Mouse (Mus musculus): Measurements from ENCODE around the gene Ahsa1. TPM values are rescaled to one million over a fixed set of nuclear protein-coding genes. Genes with fewer than 3 reads are reported as not detected.

The Ahsa1 gene
- 208 and 221 TPM in 2 replicates for polyA plus RNA-seq (2015; fragmentation: Nextera tagmentation; extraction: Ambion mirVana)

DNA sequence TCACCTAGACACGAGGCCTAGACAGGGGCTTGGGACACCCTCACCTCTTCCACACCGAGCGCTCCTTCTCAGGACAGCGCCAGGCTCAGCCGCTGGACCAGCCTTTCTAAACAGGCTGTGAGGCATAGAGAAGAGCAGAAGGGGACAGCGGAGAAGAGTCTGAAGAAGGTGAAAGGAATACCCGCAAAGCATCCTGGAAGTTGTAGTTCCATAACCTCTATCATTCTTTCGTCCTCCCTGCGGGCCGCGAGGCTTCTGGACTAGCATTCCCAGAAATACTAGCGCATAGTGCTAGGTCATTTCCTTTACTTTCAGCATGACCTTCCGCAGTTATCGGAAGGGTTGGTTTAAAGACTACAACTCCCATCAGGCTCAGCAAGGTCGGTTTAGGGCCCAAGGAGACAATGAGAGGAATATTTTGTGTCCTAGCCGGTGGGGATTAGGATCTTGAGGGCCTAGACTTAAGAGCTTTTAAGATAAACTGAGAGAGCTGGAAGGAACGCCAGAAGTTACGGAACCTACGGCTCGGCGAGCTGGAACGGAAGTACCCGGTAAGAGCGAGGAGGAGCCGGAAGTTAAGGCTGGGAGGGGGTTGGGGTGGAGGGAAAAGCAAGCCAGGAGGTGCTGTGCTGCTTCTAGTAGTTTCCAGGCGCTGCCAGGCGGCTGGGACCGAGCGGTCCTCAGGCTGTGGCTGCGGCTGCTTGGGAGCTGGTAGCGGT is at the start of gene Ahsa1, which contains the start of gene Vipas39:
Gene Ahsa1 (plus strand): TSS at position 372 of the 719 bp plus-strand sequence.
Gene Vipas39 (minus strand): TSS at position 149 of the 719 bp plus-strand sequence.
- WGBS: under 1% methylated on average over 31 of the region's 31 CpGs
- Histone ChIP-seq H3K4me3 (peak within 1 kb of the TSS; percentile 74), H3K4me2 (peak within 1 kb of the TSS; percentile 82), H3K9ac (peak within 1 kb of the TSS; percentile 87), H3K36me3 (peaks cover 43% of the 10 kb centered on the region), H3K9me3 (no peaks in the 10 kb centered on the region), H3K27me3 (no peaks in the 10 kb centered on the region), H3K4me1 (replicated peaks) (peaks cover 25% of the 10 kb centered on the region), H3K27ac (replicated peaks) (peak within 1 kb of the TSS; percentile 93)
- peak; percentile 99 for ATAC-seq (ENCODE audit: low FRiP score, low read depth)

- H3K4me3 ChIP-seq: no peak overlapping the region
- ATAC-seq (ENCODE audit: low FRiP score, low read depth): no peak
- no peak overlapping the region for H3K9ac ChIP-seq
- H3K9me3 ChIP-seq: no peaks in the 10 kb centered on the region
- no peaks in the 10 kb centered on the region for H3K4me1 ChIP-seq (replicated peaks)
- no peak overlapping the region for H3K27ac ChIP-seq (replicated peaks)
- no peaks in the 10 kb centered on the region for H3K36me3 ChIP-seq
- H3K4me2 ChIP-seq: no peak overlapping the region
- no peaks in the 10 kb centered on the region for H3K27me3 ChIP-seq
Observed at GRCm38 (mm10) chr12:87217596-87217995, 48.7 kb upstream of the Ahsa1 start.

DNA sequence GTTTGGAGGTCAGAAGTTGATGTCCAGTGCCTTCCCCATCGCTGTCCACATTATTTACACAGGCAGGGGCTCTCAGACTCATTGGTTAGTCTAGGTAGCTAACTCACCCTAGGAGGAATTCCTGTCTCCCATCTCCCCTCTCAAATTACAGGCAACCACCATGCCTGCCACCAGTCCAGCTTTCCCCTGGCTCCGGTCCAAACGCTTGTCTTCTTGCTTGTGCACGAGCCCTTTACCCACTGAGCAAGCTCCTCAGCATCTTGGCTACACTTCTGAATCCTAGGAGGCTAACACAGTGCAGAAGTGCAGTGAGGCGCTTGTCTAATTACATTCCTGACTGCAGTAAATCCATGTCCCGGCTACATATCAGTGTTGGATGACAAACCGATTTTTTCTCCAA is 46.9 kb upstream of the Ahsa1 start:
- H3K27ac ChIP-seq (replicated peaks): no peak overlapping the region
- H3K9ac ChIP-seq: no peak overlapping the region
- H3K9me3 ChIP-seq: no peaks in the 10 kb centered on the region
- no peak overlapping the region for H3K4me2 ChIP-seq
- H3K4me1 ChIP-seq (replicated peaks): no peaks in the 10 kb centered on the region
- WGBS: 73% methylated on average over 7 of the region's 7 CpGs
- no peaks in the 10 kb centered on the region for H3K36me3 ChIP-seq
- no peak overlapping the region for H3K4me3 ChIP-seq
- ATAC-seq (ENCODE audit: low FRiP score, low read depth): no peak
- H3K27me3 ChIP-seq: no peaks in the 10 kb centered on the region

GRCm38 (mm10) chr12:87224950-87225349 is 41.3 kb upstream of the Ahsa1 start:
- Histone ChIP-seq H3K27ac (replicated peaks) (no peak overlapping the region), H3K36me3 (no peaks in the 10 kb centered on the region), H3K27me3 (no peaks in the 10 kb centered on the region), H3K4me2 (no peak overlapping the region), H3K9me3 (no peaks in the 10 kb centered on the region), H3K9ac (no peak overlapping the region), H3K4me1 (replicated peaks) (no peaks in the 10 kb centered on the region), H3K4me3 (no peak overlapping the region)
- WGBS: 79% methylated on average over 10 of the region's 10 CpGs
- no peak for ATAC-seq (ENCODE audit: low FRiP score, low read depth)

DNA sequence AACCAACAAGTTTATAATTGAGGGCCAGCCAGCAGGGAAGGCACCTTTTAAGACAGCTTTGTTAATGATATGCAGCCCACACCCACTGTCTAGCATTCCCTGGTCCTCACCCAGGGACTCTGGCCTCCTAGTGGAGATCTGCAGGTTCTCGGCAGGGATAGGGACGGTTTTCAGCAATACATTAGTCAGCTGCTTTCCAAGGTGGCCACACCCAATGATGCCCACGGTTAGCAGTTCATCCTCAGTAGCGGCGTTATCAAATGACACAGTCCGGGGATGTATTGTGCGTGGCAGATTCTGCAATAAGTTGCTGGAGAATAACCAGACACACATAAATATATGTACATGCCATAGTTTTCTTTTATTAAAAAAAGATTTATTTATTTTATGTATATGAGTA is 39.5 kb upstream of the Ahsa1 start:
- no peak overlapping the region for H3K27ac ChIP-seq (replicated peaks)
- no peak overlapping the region for H3K4me3 ChIP-seq
- H3K9ac ChIP-seq: no peak overlapping the region
- H3K4me2 ChIP-seq: no peak overlapping the region
- no peaks in the 10 kb centered on the region for H3K27me3 ChIP-seq
- 74% methylated on average over 7 of the region's 7 CpGs for WGBS
- H3K36me3 ChIP-seq: no peaks in the 10 kb centered on the region
- no peak for ATAC-seq (ENCODE audit: low FRiP score, low read depth)
- no peaks in the 10 kb centered on the region for H3K4me1 ChIP-seq (replicated peaks)
- no peaks in the 10 kb centered on the region for H3K9me3 ChIP-seq

GRCm38 (mm10) chr12:87229633-87230032 is 36.6 kb upstream of the Ahsa1 start:
- H3K9ac ChIP-seq: no peak overlapping the region
- no peaks in the 10 kb centered on the region for H3K9me3 ChIP-seq
- no peaks in the 10 kb centered on the region for H3K27me3 ChIP-seq
- no peaks in the 10 kb centered on the region for H3K36me3 ChIP-seq
- 94% methylated on average over 2 of the region's 2 CpGs for WGBS
- H3K27ac ChIP-seq (replicated peaks): no peak overlapping the region
- no peaks in the 10 kb centered on the region for H3K4me1 ChIP-seq (replicated peaks)
- H3K4me3 ChIP-seq: no peak overlapping the region
- no peak for ATAC-seq (ENCODE audit: low FRiP score, low read depth)
- H3K4me2 ChIP-seq: no peak overlapping the region

GRCm38 (mm10) chr12:87230379-87230895 is 35.8 kb upstream of the Ahsa1 start:
- Histone ChIP-seq H3K36me3 (no peaks in the 10 kb centered on the region), H3K27me3 (no peaks in the 10 kb centered on the region), H3K4me3 (no peak overlapping the region), H3K4me1 (replicated peaks) (no peaks in the 10 kb centered on the region), H3K9me3 (no peaks in the 10 kb centered on the region), H3K4me2 (no peak overlapping the region), H3K9ac (no peak overlapping the region), H3K27ac (replicated peaks) (no peak overlapping the region)
- ATAC-seq (ENCODE audit: low FRiP score, low read depth): no peak

- H3K27ac ChIP-seq (replicated peaks): no peak overlapping the region
- no peak overlapping the region for H3K4me3 ChIP-seq
- WGBS: 83% methylated on average over 5 of the region's 5 CpGs
- H3K36me3 ChIP-seq: peaks cover 38% of the 10 kb centered on the region
- ATAC-seq (ENCODE audit: low FRiP score, low read depth): no peak
- H3K4me2 ChIP-seq: no peak overlapping the region
- no peaks in the 10 kb centered on the region for H3K9me3 ChIP-seq
- no peaks in the 10 kb centered on the region for H3K27me3 ChIP-seq
- H3K9ac ChIP-seq: no peak overlapping the region
- no peaks in the 10 kb centered on the region for H3K4me1 ChIP-seq (replicated peaks)
Observed at GRCm38 (mm10) chr12:87236882-87237483, 29.3 kb upstream of the Ahsa1 start.

GRCm38 (mm10) chr12:87238632-87239031 is 27.6 kb upstream of the Ahsa1 start, which contains the start of gene Noxred1:
TSS of gene Noxred1 (minus strand) at chr12:87238732.
- H3K4me2 ChIP-seq: no peak within 1 kb of the TSS
- H3K36me3 ChIP-seq: peaks cover 51% of the 10 kb centered on the region
- no peak for ATAC-seq (ENCODE audit: low FRiP score, low read depth)
- H3K27me3 ChIP-seq: no peaks in the 10 kb centered on the region
- 96% methylated on average over 1 of the region's 1 CpGs for WGBS
- no peak within 1 kb of the TSS for H3K9ac ChIP-seq
- no peak within 1 kb of the TSS for H3K27ac ChIP-seq (replicated peaks)
- H3K9me3 ChIP-seq: no peaks in the 10 kb centered on the region
- no peak within 1 kb of the TSS for H3K4me3 ChIP-seq
- H3K4me1 ChIP-seq (replicated peaks): no peaks in the 10 kb centered on the region

DNA sequence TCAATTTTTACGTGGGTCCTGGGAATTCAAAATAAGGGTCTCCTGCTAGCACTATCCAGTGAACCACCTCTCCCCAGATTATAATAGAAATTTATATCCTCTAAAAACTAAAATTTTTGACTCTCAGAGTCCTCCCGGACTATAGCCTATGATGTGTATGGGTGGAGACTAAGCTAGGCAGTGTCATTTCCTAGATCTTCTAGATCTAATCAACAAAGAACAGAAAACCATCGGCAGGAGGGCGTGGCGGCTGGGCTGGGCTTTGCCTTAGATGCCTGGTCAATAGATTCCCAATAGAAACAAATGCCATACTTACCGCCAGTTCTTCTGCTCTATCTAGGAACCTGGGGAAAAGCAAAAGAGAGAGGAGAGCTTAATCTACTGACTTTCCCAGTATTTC is 16.1 kb upstream of the Ahsa1 start:
- no peak for ATAC-seq (ENCODE audit: low FRiP score, low read depth)
- Histone ChIP-seq H3K4me3 (no peak overlapping the region), H3K36me3 (peaks cover 88% of the 10 kb centered on the region), H3K9ac (no peak overlapping the region), H3K4me2 (no peak overlapping the region), H3K27me3 (no peaks in the 10 kb centered on the region), H3K9me3 (no peaks in the 10 kb centered on the region), H3K4me1 (replicated peaks) (no peaks in the 10 kb centered on the region), H3K27ac (replicated peaks) (no peak overlapping the region)
- 93% methylated on average over 6 of the region's 6 CpGs for WGBS

GRCm38 (mm10) chr12:87253878-87254277 is 12.4 kb upstream of the Ahsa1 start:
- no peaks in the 10 kb centered on the region for H3K9me3 ChIP-seq
- H3K27ac ChIP-seq (replicated peaks): no peak overlapping the region
- no peak overlapping the region for H3K9ac ChIP-seq
- no peak overlapping the region for H3K4me3 ChIP-seq
- H3K36me3 ChIP-seq: peaks cover 93% of the 10 kb centered on the region
- H3K27me3 ChIP-seq: no peaks in the 10 kb centered on the region
- H3K4me2 ChIP-seq: no peak overlapping the region
- 94% methylated on average over 6 of the region's 6 CpGs for WGBS
- no peaks in the 10 kb centered on the region for H3K4me1 ChIP-seq (replicated peaks)
- ATAC-seq (ENCODE audit: low FRiP score, low read depth): no peak

GRCm38 (mm10) chr12:87256629-87257028 is 9.7 kb upstream of the Ahsa1 start:
- peaks cover 83% of the 10 kb centered on the region for H3K36me3 ChIP-seq
- no peaks in the 10 kb centered on the region for H3K4me1 ChIP-seq (replicated peaks)
- no peak overlapping the region for H3K4me3 ChIP-seq

More at GRCm38 (mm10) chr12:87256629-87257028, 9.7 kb upstream of the Ahsa1 start:
- H3K9ac ChIP-seq: no peak overlapping the region
- H3K9me3 ChIP-seq: no peaks in the 10 kb centered on the region
- ATAC-seq (ENCODE audit: low FRiP score, low read depth): no peak
- H3K4me2 ChIP-seq: no peak overlapping the region
- H3K27ac ChIP-seq (replicated peaks): no peak overlapping the region
- 96% methylated on average over 5 of the region's 5 CpGs for WGBS
- no peaks in the 10 kb centered on the region for H3K27me3 ChIP-seq
